Mouse (Mus musculus): ENCODE data around the gene Dbn1. TPM values are rescaled to one million over a fixed set of nuclear protein-coding genes. Genes with fewer than 3 reads are reported as not detected.

Gene Dbn1
- polyA plus RNA-seq, 1 experiment from 2014 or later, result 406 TPM

DNA sequence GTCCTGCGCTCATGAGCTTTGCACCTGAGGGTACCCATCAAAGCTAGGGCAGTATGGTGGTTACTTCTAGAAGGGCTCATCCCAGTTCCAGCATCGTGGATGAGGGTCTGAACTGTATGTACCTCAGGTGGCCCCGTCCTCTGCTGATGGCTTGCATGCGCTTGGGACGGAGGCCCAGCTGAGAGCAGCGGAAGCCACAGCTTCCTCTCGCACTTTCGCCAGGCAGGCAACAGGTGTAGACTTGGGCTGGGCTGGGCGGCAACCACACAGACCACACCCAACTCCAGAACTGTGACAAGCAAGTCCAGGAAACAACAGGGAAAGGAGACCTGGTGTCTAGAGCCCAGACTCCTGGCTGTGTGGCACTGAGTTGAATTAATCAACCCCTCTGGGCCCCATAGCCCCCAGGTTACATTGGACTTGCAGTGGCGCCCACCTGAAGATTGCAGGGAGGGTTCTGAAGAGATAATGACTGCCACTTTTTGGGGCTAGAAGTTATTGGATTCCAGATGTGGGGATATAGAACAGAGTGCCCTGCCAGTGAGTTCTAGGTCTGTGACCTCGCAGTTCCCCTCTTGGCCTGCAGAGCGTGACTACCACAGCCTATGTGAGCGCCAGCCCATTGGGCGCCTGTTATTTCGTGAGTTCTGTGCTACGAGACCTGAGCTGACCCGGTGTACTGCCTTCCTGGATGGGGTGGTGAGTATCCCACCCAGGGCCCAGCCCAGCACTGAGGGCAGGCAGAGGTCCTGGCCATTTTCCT is 38.1 kb downstream of the Dbn1 start:
- ATAC-seq (ENCODE audit: low FRiP score) (no peak), DNase-seq (ENCODE audit: low spot score) (no peak)
- WGBS, result 91% methylated on average over 17 of the region's 17 CpGs
- Histone ChIP-seq H3K36me3 (replicated peaks; ENCODE audit: control insufficient read depth, insufficient read depth) (peaks cover 47% of the 10 kb centered on the region), H3K27ac (no peak overlapping the region), H3K9ac (no peak overlapping the region), H3K4me2 (replicated peaks) (no peak overlapping the region), H3K9me3 (ENCODE audit: control insufficient read depth, low read length) (no peaks in the 10 kb centered on the region), H3K4me3 (replicated peaks; ENCODE audit: low read length) (no peak overlapping the region), H3K27me3 (ENCODE audit: control insufficient read depth, insufficient read depth, low read length) (no peaks in the 10 kb centered on the region), H3K4me1 (replicated peaks; ENCODE audit: control insufficient read depth, insufficient read depth, low read length) (peaks cover 12% of the 10 kb centered on the region)

DNA sequence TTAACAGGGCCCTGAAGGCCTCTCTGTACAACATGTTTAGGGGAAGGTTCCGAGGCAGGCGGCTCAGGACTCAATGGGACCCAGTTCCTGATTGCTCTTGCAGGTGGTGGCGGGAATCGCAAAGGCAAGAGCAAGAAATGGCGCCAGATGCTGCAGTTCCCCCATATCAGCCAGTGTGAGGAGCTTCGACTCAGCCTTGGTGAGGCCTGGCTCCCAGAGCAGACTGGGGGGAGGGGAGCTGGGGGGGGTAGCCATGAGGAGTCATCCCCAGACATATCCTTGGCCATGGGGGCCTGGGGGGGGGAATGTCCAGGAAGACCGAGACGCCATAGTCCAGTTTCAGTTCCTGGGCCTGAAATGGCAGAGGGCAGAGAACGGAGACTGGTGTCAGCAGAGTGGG is 38.7 kb downstream of the Dbn1 start:
- H3K27me3 ChIP-seq (ENCODE audit: control insufficient read depth, insufficient read depth, low read length), result no peaks in the 10 kb centered on the region
- H3K4me3 ChIP-seq (replicated peaks; ENCODE audit: low read length), result no peak overlapping the region
- H3K27ac ChIP-seq, result no peak overlapping the region
- no peak overlapping the region for H3K4me2 ChIP-seq (replicated peaks)
- no peak overlapping the region for H3K9ac ChIP-seq
- H3K4me1 ChIP-seq (replicated peaks; ENCODE audit: control insufficient read depth, insufficient read depth, low read length), result peaks cover 12% of the 10 kb centered on the region
- peaks cover 42% of the 10 kb centered on the region for H3K36me3 ChIP-seq (replicated peaks; ENCODE audit: control insufficient read depth, insufficient read depth)
- H3K9me3 ChIP-seq (ENCODE audit: control insufficient read depth, low read length), result no peaks in the 10 kb centered on the region
- no peak for DNase-seq (ENCODE audit: low spot score)
- 96% methylated on average over 9 of the region's 9 CpGs for WGBS
- no peak for ATAC-seq (ENCODE audit: low FRiP score)

DNA sequence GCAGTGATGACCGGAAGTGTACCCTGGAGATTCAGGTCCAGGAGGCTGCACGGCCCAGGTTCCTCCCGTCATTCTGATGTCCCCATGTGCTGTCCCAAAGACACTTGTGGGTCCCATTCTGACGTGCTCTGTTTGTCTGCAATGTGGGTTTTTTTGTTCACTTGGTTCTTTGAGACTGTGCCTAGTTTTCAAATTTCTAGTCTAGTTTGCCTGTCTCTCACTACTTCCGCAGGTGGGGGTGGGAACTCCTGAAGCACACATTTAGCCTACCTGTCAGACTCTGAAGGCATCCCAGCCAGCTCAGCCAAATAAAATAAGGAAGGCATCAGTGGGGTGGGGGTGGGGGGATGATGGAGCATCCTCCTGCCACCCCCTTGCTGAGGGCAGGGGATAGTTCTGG is 39.8 kb downstream of the Dbn1 start:
- no peak overlapping the region for H3K4me3 ChIP-seq (replicated peaks; ENCODE audit: low read length)
- H3K4me2 ChIP-seq (replicated peaks), result no peak overlapping the region
- no peak overlapping the region for H3K27ac ChIP-seq
- H3K9ac ChIP-seq, result peak overlapping the region; percentile 16; the same call in 1 of the 2 replicates
- H3K27me3 ChIP-seq (ENCODE audit: control insufficient read depth, insufficient read depth, low read length), result no peaks in the 10 kb centered on the region
- DNase-seq (ENCODE audit: low spot score) (no peak), ATAC-seq (ENCODE audit: low FRiP score) (no peak)
- H3K9me3 ChIP-seq (ENCODE audit: control insufficient read depth, low read length), result no peaks in the 10 kb centered on the region
- peaks cover 18% of the 10 kb centered on the region for H3K4me1 ChIP-seq (replicated peaks; ENCODE audit: control insufficient read depth, insufficient read depth, low read length)
- 93% methylated on average over 5 of the region's 5 CpGs for WGBS
- peaks cover 31% of the 10 kb centered on the region for H3K36me3 ChIP-seq (replicated peaks; ENCODE audit: control insufficient read depth, insufficient read depth)

DNA sequence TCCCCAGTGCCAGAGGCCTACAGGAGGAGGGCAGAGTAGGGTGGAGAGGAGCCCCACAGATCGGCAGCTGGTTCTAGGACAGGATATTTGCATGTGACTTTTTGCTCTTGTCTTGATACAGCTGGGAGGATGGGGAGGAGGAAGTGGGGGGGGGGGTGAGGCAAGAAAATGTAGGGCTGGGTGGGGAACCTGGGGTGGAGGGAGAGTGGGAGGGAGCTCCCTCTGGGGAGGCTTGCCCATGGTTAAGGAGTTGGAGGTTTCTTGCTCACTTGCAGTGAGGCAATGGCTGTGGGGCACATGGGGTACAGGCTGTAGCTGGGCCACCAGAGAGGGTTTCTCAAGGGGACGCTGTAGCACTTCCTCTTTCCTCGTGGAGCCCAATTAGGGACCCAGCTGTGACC is 40.4 kb downstream of the Dbn1 start:
- ATAC-seq (ENCODE audit: low FRiP score) (no peak), DNase-seq (ENCODE audit: low spot score) (no peak)
- peaks cover 25% of the 10 kb centered on the region for H3K36me3 ChIP-seq (replicated peaks; ENCODE audit: control insufficient read depth, insufficient read depth)
- no peaks in the 10 kb centered on the region for H3K9me3 ChIP-seq (ENCODE audit: control insufficient read depth, low read length)
- no peak overlapping the region for H3K4me3 ChIP-seq (replicated peaks; ENCODE audit: low read length)
- peaks cover 18% of the 10 kb centered on the region for H3K4me1 ChIP-seq (replicated peaks; ENCODE audit: control insufficient read depth, insufficient read depth, low read length)
- peak overlapping the region; percentile 16; the same call in 1 of the 2 replicates for H3K9ac ChIP-seq
- WGBS, result 60% methylated on average over 3 of the region's 3 CpGs
- no peak overlapping the region for H3K4me2 ChIP-seq (replicated peaks)
- H3K27ac ChIP-seq, result no peak overlapping the region
- H3K27me3 ChIP-seq (ENCODE audit: control insufficient read depth, insufficient read depth, low read length), result no peaks in the 10 kb centered on the region

DNA sequence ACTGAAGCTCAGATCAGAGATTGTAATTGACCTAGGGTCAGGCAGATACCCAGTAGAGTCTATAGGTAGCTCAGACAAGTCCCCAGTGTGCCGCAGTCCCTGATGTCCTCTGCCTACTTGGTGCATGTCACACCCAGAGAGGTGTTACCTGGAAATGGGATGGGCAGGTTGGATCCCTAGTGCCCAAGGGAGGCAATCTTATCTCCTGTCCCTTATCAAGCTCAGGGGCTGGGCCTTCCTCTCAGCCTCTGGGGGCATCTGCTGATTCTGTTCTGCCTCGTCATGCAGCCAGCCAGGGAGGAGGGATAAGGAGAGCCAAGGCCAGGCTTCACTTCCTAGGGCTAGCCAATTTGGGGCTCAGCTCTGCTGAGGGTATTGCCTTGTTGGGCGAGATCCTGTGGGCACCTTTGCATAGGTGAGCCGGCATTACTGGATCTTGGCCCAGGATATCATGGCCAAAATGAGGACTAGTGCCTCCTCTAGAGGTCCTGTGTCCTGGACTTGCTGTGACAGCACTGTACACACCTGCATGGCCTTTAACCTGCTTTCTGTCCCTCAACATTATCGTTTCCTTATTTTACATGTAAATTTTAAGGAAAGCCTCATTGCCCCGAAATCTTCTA is 41.3 kb downstream of the Dbn1 start:
- Histone ChIP-seq H3K4me2 (replicated peaks) (peak overlapping the region; percentile 67), H3K36me3 (replicated peaks; ENCODE audit: control insufficient read depth, insufficient read depth) (peaks cover 16% of the 10 kb centered on the region), H3K27ac (no peak overlapping the region), H3K4me1 (replicated peaks; ENCODE audit: control insufficient read depth, insufficient read depth, low read length) (peaks cover 18% of the 10 kb centered on the region), H3K9me3 (ENCODE audit: control insufficient read depth, low read length) (no peaks in the 10 kb centered on the region), H3K4me3 (replicated peaks; ENCODE audit: low read length) (peak overlapping the region; percentile 70), H3K9ac (peak overlapping the region; percentile 91), H3K27me3 (ENCODE audit: control insufficient read depth, insufficient read depth, low read length) (no peaks in the 10 kb centered on the region)
- 79% methylated on average over 6 of the region's 6 CpGs for WGBS
- ATAC-seq (ENCODE audit: low FRiP score) (no peak), DNase-seq (ENCODE audit: low spot score) (no peak)

DNA sequence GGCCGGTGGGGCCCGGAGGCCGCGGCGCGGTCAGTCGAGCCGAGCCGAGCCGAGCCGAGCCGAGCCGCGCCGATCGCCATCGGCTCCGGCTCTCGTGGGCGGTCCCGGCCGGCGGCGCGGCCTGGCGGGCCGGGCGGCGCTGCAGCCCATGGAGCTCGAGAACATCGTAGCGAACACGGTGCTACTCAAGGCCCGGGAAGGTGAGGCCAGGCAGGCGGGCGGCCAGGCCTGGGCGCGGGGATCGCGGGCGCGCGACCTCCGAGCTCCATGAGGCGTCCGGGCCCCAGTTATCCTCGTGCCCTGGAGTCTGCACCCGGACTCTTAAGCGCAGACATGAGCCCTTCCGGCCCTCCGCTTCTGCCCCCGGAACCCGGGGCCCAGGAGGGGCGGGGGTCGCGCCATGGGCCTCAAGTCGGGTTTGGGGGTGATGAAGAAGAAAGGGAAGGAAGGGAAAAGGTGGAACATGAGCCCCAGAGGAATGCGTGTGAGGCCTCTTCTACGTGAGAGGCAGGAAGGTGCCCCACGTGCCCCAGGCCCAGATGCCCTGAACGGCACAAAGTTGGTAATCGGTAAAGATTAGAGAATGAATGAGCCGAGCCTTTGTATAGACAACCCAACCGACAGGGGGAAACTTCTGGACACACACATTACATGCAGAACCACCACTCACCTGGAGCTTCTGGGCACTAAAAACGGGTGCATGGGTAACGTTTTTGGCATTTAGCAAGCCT is 42.4 kb downstream of the Dbn1 start:
- WGBS, result under 1% methylated on average over 48 of the region's 66 CpGs
- ATAC-seq (ENCODE audit: low FRiP score), result no peak
- Histone ChIP-seq H3K4me2 (replicated peaks) (peak overlapping the region; percentile 67), H3K4me1 (replicated peaks; ENCODE audit: control insufficient read depth, insufficient read depth, low read length) (peaks cover 18% of the 10 kb centered on the region), H3K9me3 (ENCODE audit: control insufficient read depth, low read length) (no peaks in the 10 kb centered on the region), H3K27me3 (ENCODE audit: control insufficient read depth, insufficient read depth, low read length) (no peaks in the 10 kb centered on the region), H3K36me3 (replicated peaks; ENCODE audit: control insufficient read depth, insufficient read depth) (peaks cover 5% of the 10 kb centered on the region), H3K4me3 (replicated peaks; ENCODE audit: low read length) (peak overlapping the region; percentile 70), H3K27ac (peak overlapping the region; percentile 95), H3K9ac (peak overlapping the region; percentile 91)
- no peak for DNase-seq (ENCODE audit: low spot score)

DNA sequence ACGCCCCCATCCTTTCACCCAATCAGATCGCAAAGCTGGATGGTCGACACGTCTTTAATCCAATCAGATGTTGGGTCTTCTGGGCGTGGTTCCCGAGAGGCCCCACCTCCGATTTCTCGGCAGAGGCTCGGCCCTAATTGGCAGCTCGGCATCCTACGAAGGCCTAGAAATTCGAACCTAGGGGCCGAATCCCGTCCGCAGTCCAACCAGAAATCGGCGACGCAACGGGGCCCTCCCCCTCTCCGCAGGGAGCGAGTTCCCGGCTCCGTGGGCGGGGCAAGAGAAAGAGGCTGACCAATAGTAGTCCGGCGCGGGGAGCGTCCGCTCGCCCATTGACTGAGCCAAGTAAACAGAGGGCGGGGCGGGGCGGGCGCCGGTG is 43.0 kb downstream of the Dbn1 start, which contains the start of gene Grk6:
TSS of gene Grk6 (plus strand) at position 136 of the 379 bp plus-strand sequence.
- Histone ChIP-seq H3K4me3 (replicated peaks; ENCODE audit: low read length) (peak within 1 kb of the TSS; percentile 70), H3K9ac (peak within 1 kb of the TSS; percentile 91), H3K36me3 (replicated peaks; ENCODE audit: control insufficient read depth, insufficient read depth) (0 out of 2 replicates have a peak, but pooled peaks cover 3% of the 10 kb centered on the region), H3K27me3 (ENCODE audit: control insufficient read depth, insufficient read depth, low read length) (no peaks in the 10 kb centered on the region), H3K9me3 (ENCODE audit: control insufficient read depth, low read length) (no peaks in the 10 kb centered on the region), H3K4me1 (replicated peaks; ENCODE audit: control insufficient read depth, insufficient read depth, low read length) (peaks cover 18% of the 10 kb centered on the region), H3K4me2 (replicated peaks) (peak within 1 kb of the TSS; percentile 69), H3K27ac (peak within 1 kb of the TSS; percentile 95)
- peak; percentile 98 for DNase-seq (ENCODE audit: low spot score)
- under 1% methylated on average over 33 of the region's 35 CpGs for WGBS
- ATAC-seq (ENCODE audit: low FRiP score), result peak; percentile 96

DNA sequence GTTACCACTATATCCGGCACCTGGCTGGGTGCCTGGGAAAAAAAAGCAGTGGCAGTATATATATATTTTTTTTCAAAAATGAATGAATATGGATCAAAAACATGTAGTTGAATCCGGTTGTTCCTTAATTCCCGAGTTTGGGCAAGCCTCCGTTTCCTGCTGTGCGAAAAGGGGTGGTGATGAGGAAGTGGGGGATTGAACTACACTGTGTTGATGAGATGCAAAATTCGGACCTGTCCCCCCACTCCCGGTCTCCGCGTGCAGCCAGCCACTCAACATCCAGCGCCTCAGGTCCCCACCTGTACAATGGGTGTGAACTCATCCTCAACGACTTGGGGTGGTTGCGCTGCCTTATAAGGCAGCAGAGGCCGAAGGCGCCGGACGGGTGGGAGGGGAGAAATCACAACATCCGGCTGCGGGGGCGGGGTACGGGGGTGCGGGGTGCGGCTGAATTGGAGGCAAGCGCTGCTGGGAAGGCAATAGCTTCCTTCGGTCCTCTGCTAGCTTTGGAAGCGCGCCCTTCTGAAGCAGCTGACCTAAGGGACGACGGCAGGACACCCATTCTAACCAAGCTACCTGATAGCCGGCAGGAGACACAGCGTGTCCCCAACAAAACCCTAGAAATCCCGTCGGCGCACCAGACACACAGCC is 43.5 kb downstream of the Dbn1 start:
- 1% methylated on average over 33 of the region's 33 CpGs for WGBS
- Histone ChIP-seq H3K4me3 (replicated peaks; ENCODE audit: low read length) (peak overlapping the region; percentile 70), H3K4me1 (replicated peaks; ENCODE audit: control insufficient read depth, insufficient read depth, low read length) (peaks cover 18% of the 10 kb centered on the region), H3K9ac (peak overlapping the region; percentile 67), H3K27ac (peak overlapping the region; percentile 95), H3K9me3 (ENCODE audit: control insufficient read depth, low read length) (no peaks in the 10 kb centered on the region), H3K27me3 (ENCODE audit: control insufficient read depth, insufficient read depth, low read length) (no peaks in the 10 kb centered on the region), H3K36me3 (replicated peaks; ENCODE audit: control insufficient read depth, insufficient read depth) (no peaks in the 10 kb centered on the region), H3K4me2 (replicated peaks) (peak overlapping the region; percentile 69)
- DNase-seq (ENCODE audit: low spot score) (no peak), ATAC-seq (ENCODE audit: low FRiP score) (peak; percentile 81)

All from hindbrain, embryonic 14.5 days (tissue).